7 mouse cellular contexts compared by ENCODE assay signal in genomic region chr10:76117966-76118365, GRCm38 (mm10). TPM values are rescaled to one million over a fixed set of nuclear protein-coding genes. Genes with fewer than 3 reads are reported as not detected.
A peak's percentile ranks its signal among the peaks of the same experiment; 100 is the strongest.
DNase-seq lines count a peak whose midpoint lies in the region; ATAC-seq lines count a peak whose summit lies in the region.

No protein-coding gene starts in this region.

- DNase-seq in B cell, adult 2 months: peak; percentile 77 to 78
- DNase-seq in CD8-positive naive resting alpha-beta T cell, adult 2 months (ENCODE audit: low read depth in 2 of 2, low spot score in 2 of 2): peak; percentile 10 to 30
- DNase-seq in brain, adult 2 months (ENCODE audit: low read depth, low spot score): peak; percentile 56
- peak; percentile 64 for DNase-seq in kidney, postnatal 14 days
- peak; percentile 41 for DNase-seq in lung, postnatal 25 days (ENCODE audit: low spot score)
- DNase-seq in spleen, postnatal 4 days (ENCODE audit: low spot score in 2 of 2): peak; percentile 43 to 85

- ATAC-seq in erythroid progenitor cell, adult 5-6 weeks (replicated peaks; ENCODE audit: low FRiP score, poor library complexity, severe bottlenecking): peak; percentile 79

RNA-seq across cellular contexts. Expression of gene Slc5a4b, which starts 7.2 kb away (rescaled TPM):
- total RNA-seq in erythroid progenitor cell, adult 5-6 weeks (2015; ENCODE audit: low replicate concordance): not detected in 2 replicates
- total RNA-seq in erythroid progenitor cell, adult 5-6 weeks (2017; ENCODE audit: low replicate concordance): not detected in 2 replicates

RNA-seq across cellular contexts. Expression of gene Slc5a4a, which starts 29.3 kb away (rescaled TPM):
- not detected in 2 replicates for total RNA-seq in erythroid progenitor cell, adult 5-6 weeks (2015; ENCODE audit: low replicate concordance)
- not detected in 2 replicates for total RNA-seq in erythroid progenitor cell, adult 5-6 weeks (2017; ENCODE audit: low replicate concordance)

Comparison
In these comparisons a context has a peak if more than half of its experiments do, and no peak if none do; other contexts are left out.
1. Peak in every context shown above with its lines: DNase-seq and ATAC-seq.
2. DNase-seq: peak in every context shown above with its lines; median percentile 78 in B cell, adult 2 months; 64 in kidney, postnatal 14 days; 64 in spleen, postnatal 4 days; 56 in brain, adult 2 months; 41 in lung, postnatal 25 days; 20 in CD8-positive naive resting alpha-beta T cell, adult 2 months.